Mouse (Mus musculus) heart, adult 2 months (tissue): ENCODE data around the gene Tyk2.

ENCODE experiments used
- CTCF ChIP-seq: fragments of 200-600 bp; IDR thresholded peaks from 2 replicates; pipeline ENCODE4 v1.8.1; 2022; ENCODE audit warnings: antibody characterized with exemption, mild to moderate bottlenecking, moderate library complexity
- EP300 ChIP-seq: fragments of 200-500 bp; IDR thresholded peaks from 2 replicates; pipeline ENCODE4 v1.6.1; 2011; ENCODE audit warnings: low read depth, low read length, control low read depth; ENCODE audit not compliant: insufficient read depth
- POLR2A ChIP-seq: fragments of 200-500 bp; IDR thresholded peaks from 2 replicates; pipeline ENCODE4 v1.6.1; 2011; ENCODE audit warnings: mild to moderate bottlenecking, low read depth, low read length, control low read depth; ENCODE audit not compliant: insufficient read depth

DNA sequence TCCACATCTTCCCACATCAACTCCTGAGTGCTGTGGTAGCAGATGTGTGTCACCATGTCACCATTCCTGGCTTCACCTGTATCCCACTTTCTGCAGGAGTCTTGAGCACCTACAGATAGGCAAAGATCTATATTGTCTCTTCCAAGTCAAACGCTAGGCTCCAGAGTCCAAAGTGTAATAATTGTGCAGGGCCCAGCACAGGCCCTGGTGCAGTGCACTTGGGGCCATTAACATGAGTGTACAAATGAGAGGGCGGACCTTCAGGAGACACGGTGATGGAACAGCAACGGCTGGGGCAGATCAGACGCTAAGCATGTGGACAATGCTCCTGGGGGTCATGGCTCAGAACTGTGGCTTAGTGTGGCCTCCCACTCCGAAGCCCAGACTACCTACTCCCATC is 17.3 kb downstream of the Tyk2 start:
- TF ChIP-seq CTCF (no peak), POLR2A (no peak), EP300 (no peak)
